Mouse (Mus musculus) left cerebral cortex, adult 9 months (tissue): ENCODE measurements around the gene Cyp11a1.

Experiments used
- DNase-seq, 2 experiments: peaks; one replicate each; pipeline ENCODE4 v3.0.0; 2022; ENCODE audit warnings: low spot score in 2 of 2

Cyp11a1 gene

DNA sequence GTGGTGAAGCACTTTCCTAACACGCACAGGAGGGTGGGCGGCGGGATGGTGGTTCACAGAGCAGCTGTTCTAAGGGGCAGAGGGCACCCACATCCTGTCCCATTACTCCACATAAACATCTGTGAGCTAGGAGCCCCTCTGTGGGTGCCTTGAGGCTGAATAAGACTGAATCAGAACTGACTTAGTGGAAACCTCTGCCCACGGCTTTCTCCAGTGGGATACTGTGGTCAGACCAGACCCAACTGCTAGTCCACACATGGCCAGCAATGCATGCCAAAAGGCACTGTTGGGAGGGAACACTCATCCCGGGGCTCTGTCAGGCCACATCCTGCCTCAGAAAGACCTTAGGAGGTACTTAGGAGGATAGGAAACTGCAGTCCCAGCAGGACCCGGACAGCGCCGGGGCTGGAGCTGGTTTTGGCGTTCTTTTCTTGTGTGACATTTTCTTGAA lies 34.0 kb upstream of the Cyp11a1 start:
- no peak for DNase-seq

- DNase-seq, result no peak
These were observed 33.3 kb upstream of the Cyp11a1 start for GRCm38 (mm10) chr9:57972776-57973439.

DNA sequence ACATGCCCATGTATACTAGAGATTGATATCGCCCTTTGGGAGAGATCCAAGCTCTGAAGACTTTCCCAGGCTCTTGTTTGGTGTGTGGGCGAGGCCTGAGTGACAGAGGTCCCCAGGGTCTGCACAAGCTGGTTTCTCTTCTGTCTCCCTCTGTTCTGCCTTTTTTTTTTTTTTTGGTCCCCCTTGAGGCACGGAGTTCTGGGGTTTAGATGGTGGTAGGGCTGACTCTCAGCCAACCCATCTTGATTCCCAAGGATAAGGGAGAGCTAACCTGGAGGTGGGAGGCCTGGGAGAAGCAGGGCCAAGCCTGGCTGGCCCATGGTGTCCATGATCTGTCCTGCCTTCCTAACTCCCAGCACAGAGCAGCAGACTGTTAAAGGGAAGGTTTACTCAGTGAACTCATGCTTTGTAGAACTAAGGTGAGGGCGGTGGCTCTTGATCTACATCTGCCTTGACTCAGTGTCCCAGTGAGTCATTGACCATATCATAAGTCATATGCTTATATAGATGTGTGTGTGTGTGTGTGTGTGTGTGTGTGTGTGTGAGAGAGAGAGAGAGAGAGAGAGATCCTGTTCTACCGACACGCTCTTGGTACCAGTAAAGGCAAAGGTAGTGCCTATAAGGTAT lies 32.7 kb upstream of the Cyp11a1 start:
- DNase-seq, result no peak

GRCm38 (mm10) chr9:57974221-57974620 lies 32.0 kb upstream of the Cyp11a1 start:
- no peak for DNase-seq

DNA sequence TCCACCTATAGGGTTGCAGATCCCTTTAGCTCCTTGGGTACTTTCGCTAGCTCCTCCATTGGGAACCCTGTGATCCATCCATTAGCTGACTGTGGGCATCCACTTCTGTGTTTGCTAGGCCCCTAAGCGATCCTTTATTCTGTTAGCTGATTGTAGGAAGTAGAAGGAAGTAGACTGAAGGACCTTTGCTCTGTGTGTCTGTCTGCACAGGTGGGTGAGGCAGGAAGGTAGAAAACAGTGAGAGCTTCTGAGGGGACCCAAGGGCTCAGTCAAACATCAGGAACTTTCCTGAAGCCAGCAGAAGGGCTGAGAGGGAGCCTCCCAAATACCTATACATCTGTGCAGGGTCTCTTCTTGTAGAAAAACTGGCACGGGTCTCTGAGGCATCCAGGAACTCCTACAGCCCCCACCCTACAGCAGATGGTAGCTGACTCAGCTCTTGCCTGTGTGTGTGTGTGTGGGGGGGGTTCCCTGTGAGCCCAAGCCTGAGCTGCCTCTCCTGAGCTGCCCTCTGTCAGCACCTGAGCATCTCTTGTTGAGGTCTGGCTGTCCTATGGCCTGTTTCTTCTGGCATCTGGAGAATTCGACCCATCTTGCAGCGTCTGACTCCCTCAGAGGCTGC lies 30.9 kb upstream of the Cyp11a1 start:
- no peak for DNase-seq

DNA sequence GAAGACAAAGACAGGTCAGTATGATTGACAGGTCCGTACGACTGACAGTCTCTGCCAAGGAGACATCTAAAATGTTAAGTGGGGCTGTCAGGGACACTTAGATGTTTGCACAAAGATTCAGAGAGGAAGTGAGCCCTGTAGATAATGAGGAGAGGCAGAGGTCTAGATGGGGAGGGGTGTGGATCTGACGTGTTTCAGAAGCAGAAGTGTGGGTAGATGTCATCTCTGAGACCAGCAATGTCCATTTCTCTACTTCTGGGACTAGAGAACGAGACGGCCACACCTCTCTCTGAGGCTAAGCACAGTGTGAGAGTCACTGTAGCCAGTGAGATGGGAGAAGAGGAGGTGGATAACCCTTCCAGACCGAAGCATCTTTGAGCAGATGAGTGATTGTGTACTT lies 28.2 kb upstream of the Cyp11a1 start:
- DNase-seq, result no peak

- DNase-seq, result no peak
These were observed 27.4 kb upstream of the Cyp11a1 start for GRCm38 (mm10) chr9:57978858-57979257.

DNA sequence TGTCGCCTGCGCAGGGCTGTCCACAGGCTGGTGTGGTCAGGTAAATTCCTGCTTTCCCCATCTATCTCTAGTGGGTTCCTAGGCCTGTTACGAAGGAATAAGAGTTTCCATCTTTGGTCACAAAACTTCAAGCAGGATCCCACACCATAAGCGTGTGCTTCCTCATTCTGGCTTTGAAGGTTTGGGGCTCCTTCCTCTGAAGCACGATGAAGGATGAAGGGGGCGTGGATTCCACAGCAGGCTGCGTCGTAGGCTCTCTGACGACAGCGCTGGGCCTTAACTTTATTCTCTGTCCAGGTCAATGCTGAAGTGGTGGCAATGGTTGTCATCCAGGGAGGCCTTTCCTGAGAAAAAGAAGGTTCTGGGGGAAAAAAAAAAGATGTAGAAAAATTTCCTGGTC lies 25.6 kb upstream of the Cyp11a1 start:
- DNase-seq, result no peak

GRCm38 (mm10) chr9:57985304-57985703 lies 20.9 kb upstream of the Cyp11a1 start:
- peak; percentile 59 to 83 for DNase-seq

DNA sequence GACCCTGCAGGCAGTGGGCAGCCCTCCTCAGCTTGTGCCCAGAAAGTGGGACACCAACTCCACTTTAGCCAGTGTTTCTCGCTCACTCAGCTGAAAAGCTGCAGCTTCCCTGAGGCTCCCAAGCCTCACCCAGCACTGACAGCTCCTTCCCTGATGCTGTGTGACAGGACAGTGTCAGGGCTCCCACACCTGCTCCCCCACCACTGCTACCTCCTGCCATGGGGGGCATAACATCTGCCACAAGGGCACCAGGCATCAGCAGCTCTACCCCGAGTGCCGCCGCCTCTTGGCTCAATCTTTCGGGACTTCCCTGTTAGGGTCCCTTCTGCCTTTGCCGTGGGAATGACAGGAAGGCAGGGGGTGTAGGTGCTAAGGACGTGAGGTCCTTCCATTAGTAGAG lies 19.9 kb upstream of the Cyp11a1 start:
- no peak for DNase-seq

DNA sequence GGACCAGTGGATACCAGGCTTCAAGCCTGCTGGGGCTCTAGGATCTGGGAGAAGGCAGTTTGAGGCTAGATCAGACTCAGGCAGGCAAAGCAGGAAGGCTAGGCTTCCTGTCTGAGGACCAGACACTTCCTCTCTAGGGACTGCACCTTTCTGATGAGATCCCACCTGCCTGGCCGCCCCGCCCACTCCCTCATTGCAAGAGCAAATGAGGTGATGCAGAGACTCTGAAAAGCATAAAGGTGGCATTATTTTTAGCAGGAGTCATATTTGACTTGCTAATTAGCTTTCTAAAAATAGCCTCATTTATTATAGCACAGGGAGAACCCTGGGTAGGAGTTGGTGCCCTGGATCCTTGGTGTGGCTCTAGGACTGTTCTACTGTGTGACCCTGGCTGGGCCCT lies 18.1 kb upstream of the Cyp11a1 start:
- no peak for DNase-seq

DNA sequence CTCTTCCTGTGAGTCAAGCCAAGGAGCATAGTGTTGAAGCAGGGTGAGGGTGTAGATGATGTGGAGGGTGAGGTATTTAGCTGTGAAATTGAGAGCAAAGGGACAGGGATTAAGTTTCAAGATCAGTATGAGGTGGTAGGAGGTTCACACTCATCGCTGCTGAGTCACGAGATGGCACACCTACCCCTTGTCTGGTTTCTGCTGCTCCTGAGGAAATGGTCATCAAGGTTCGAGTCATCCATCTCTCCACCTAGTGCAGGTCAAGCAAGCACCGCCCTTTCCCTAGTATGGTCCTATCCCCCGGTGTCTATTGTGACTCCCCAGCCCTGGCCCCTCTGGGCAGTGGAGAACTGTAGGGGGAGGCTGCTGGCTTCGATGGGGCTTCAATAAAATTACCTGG lies 16.9 kb upstream of the Cyp11a1 start:
- no peak for DNase-seq

GRCm38 (mm10) chr9:57990438-57991110 lies 15.6 kb upstream of the Cyp11a1 start:
- DNase-seq, result no peak

DNA sequence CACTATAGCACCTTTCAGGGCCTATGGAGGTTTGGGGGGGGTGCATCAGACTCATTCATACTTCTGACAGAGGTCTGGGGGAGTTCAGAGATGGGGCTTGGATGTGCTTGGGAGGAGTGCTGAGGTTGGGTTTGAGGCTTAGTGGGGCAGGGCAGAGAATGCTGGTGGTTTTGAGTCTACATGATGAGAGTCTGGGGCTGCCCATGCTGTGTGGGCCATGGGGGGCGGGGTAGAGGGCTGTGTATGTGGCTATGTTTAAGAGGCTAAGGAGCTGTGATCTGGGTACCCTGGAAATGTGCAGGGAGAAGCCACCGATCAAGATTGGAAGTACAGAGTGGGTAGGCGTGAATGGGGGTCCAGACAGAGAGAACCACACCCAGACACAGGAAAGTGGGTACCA lies 14.2 kb upstream of the Cyp11a1 start:
- no peak for DNase-seq

DNA sequence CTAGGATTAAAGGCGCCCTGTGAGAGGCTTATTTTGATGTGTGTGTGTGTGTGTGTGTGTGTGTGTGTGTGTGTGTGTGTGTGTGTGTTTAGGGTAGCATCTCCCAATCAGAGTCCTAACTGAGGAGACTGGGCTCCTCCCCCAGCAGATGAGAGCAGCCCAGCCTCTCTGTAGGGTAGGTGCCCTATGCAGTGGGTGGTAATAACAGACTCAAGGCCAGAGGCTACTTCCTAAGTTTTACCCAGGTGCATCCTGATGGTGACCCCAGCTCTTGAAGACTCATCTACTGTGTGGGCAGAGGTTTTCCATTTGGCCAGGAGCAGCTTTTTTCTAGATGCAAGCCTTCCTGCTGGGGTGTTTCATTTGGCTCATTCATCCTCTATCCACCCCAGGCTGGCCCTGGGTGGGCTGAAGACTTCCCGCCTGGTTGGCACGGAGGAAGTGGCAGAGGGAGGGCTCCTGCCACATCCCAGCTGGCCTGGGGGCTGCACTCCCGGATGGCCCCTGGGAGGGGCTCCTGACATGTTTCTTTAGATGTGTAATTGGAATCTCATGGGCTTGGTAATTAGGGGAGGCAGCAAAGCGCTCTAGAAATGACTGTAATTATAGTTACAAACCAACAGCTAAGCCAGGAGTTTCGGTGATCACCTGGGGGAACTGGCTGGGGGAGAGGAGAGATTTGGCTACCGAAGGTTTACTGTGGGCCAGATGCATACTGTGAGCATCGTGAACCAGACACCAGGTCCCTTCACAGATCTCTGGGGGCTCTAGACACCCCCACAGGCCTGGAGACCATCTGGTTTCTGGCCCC lies 13.2 kb upstream of the Cyp11a1 start:
- no peak for DNase-seq

- DNase-seq, result peak in 1 of 2 experiments; percentile 44
These were observed 10.9 kb upstream of the Cyp11a1 start for GRCm38 (mm10) chr9:57995282-57995681.

GRCm38 (mm10) chr9:57997511-57998031 lies 8.6 kb upstream of the Cyp11a1 start:
- no peak for DNase-seq

GRCm38 (mm10) chr9:57998032-57998659 lies 8.1 kb upstream of the Cyp11a1 start:
- peak in 1 of 2 experiments; percentile 67 for DNase-seq

- DNase-seq, result no peak
These were observed 7.5 kb upstream of the Cyp11a1 start for GRCm38 (mm10) chr9:57998685-57999084.

- DNase-seq, result no peak
These were observed 6.5 kb upstream of the Cyp11a1 start for GRCm38 (mm10) chr9:57999676-58000075.

- DNase-seq, result no peak
These were observed 2.9 kb upstream of the Cyp11a1 start for GRCm38 (mm10) chr9:58003272-58003671.
